Mouse (Mus musculus): ENCODE measurements at regions not wholly inside any gene's neighbourhood (a gene's known extent, or its start where the extent isn't known, plus 50 kb on each side); places are given as distances from the start of the nearest gene placed in this dataset.

DNA sequence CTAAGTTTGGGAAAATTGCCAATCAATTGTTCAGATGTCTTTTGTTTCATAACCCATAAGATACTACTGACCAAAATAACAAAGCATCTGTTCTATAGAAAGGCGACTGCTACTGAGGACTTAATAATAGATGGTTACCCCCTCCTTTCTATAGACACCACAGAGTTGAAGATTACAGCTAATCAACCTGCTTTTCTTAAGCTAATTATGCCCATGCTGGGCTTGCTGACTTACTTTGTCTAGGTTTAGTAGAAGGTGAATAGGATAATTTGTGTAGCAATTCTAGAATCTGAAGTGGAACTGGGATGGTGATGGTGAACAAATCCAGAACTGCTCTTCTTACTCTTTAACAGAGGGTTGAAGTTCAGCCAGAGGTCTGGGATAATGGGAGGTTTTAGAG, 53.8 kb upstream of the Tbx18 start:
- Histone ChIP-seq H3K9me3 (replicated peaks; ENCODE audit: control insufficient read depth, low read length, poor library complexity, severe bottlenecking) (no peaks in the 10 kb centered on the region), H3K27me3 (ENCODE audit: control insufficient read depth, insufficient read depth, low read depth, low read length) (no peaks in the 10 kb centered on the region), H3K9ac (ENCODE audit: low read depth, low read length) (no peak overlapping the region), H3K36me3 (ENCODE audit: control insufficient read depth, insufficient read depth, low read length) (no peaks in the 10 kb centered on the region), H3K4me1 (ENCODE audit: control insufficient read depth, insufficient read depth, low read length) (no peaks in the 10 kb centered on the region), H3K27ac (ENCODE audit: low read length) (no peak overlapping the region), H3K4me3 (ENCODE audit: low read depth, low read length) (no peak overlapping the region), H3K4me2 (ENCODE audit: low read length) (no peak overlapping the region)
- 47% methylated on average over 1 of the region's 1 CpGs for WGBS
- ATAC-seq = no peak

DNA sequence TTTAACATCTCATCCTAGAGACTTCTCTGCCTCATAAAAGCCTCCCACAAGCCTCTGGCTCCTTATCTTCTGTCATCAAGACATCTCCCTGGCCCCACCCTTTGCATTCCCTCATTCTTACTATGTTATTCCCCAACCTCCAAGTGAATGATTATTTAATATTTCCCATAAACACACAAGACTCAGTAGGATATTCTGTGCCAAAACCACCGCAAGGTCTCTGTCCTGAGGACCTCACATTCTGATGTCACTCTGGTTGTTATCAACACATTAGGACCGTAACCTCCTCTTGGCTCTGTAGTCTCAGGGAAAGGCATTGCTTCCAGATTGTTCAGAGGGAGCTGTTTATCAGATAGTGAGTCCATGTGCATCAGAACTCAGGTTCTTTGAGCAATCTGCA, 80.7 kb upstream of the Tbx18 start:
- ATAC-seq = no peak
- no peak overlapping the region for H3K4me3 ChIP-seq (ENCODE audit: low read depth, low read length)
- H3K9me3 ChIP-seq (replicated peaks; ENCODE audit: control insufficient read depth, low read length, poor library complexity, severe bottlenecking) = no peaks in the 10 kb centered on the region
- H3K36me3 ChIP-seq (ENCODE audit: control insufficient read depth, insufficient read depth, low read length) = no peaks in the 10 kb centered on the region
- H3K4me1 ChIP-seq (ENCODE audit: control insufficient read depth, insufficient read depth, low read length) = no peaks in the 10 kb centered on the region
- H3K27ac ChIP-seq (ENCODE audit: low read length) = no peak overlapping the region
- no peak overlapping the region for H3K9ac ChIP-seq (ENCODE audit: low read depth, low read length)
- no peak overlapping the region for H3K4me2 ChIP-seq (ENCODE audit: low read length)
- H3K27me3 ChIP-seq (ENCODE audit: control insufficient read depth, insufficient read depth, low read depth, low read length) = no peaks in the 10 kb centered on the region
- WGBS = 86% methylated on average over 2 of the region's 2 CpGs

DNA sequence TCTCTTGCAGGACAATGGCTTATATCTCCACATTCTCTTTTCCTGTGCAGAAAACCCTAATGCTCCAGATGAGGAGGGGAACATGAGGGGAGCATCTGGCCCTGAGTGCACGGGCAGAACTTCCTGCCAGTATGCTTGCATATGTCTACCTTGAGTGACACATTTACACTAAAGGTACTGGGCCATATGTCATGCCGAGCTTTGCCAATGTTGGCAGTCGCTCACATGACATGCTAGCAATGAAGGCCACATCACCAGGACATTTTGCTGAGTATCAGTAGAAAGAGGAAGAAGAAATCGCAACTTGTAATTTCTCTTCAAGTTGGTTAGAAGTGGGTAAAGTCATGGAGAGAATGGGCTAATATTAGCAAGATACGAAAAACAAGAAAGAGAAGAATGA, 91.2 kb upstream of the Tbx18 start:
- Histone ChIP-seq H3K36me3 (ENCODE audit: control insufficient read depth, insufficient read depth, low read length) (no peaks in the 10 kb centered on the region), H3K9me3 (replicated peaks; ENCODE audit: control insufficient read depth, low read length, poor library complexity, severe bottlenecking) (no peaks in the 10 kb centered on the region), H3K4me2 (ENCODE audit: low read length) (no peak overlapping the region), H3K4me3 (ENCODE audit: low read depth, low read length) (no peak overlapping the region), H3K4me1 (ENCODE audit: control insufficient read depth, insufficient read depth, low read length) (no peaks in the 10 kb centered on the region), H3K27ac (ENCODE audit: low read length) (no peak overlapping the region), H3K9ac (ENCODE audit: low read depth, low read length) (no peak overlapping the region), H3K27me3 (ENCODE audit: control insufficient read depth, insufficient read depth, low read depth, low read length) (no peaks in the 10 kb centered on the region)
- 86% methylated on average over 5 of the region's 5 CpGs for WGBS
- ATAC-seq = no peak

DNA sequence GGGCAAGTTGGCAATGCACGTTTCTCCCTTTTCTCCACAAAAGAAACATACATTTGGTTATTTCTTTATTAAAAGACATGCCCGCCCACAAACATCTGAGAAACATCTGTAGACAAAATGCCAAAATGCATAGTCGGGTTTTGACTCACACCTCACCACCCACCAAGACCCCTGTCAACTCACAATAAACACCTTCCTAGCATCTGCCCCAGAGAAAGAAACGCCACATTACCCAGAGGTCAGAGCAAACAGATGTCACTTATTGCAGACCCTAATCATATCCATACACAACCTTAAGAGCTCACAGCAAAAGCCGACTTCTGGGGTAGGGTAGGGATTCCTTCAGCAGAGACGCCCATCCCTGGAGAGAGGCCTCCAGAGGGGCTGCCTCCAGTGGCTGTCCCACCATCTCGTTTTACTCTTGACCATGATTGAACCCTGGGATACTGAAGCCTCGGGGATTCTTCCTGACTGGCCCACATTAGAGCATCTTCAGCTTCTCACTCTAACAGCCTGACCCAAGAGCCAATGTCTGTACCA, 93.7 kb upstream of the Tbx18 start:
- no peaks in the 10 kb centered on the region for H3K9me3 ChIP-seq (replicated peaks; ENCODE audit: control insufficient read depth, low read length, poor library complexity, severe bottlenecking)
- no peak overlapping the region for H3K27ac ChIP-seq (ENCODE audit: low read length)
- WGBS = 79% methylated on average over 8 of the region's 8 CpGs
- no peak overlapping the region for H3K4me3 ChIP-seq (ENCODE audit: low read depth, low read length)
- no peak for ATAC-seq
- H3K4me1 ChIP-seq (ENCODE audit: control insufficient read depth, insufficient read depth, low read length) = no peaks in the 10 kb centered on the region
- H3K36me3 ChIP-seq (ENCODE audit: control insufficient read depth, insufficient read depth, low read length) = no peaks in the 10 kb centered on the region
- H3K4me2 ChIP-seq (ENCODE audit: low read length) = no peak overlapping the region
- no peak overlapping the region for H3K9ac ChIP-seq (ENCODE audit: low read depth, low read length)
- H3K27me3 ChIP-seq (ENCODE audit: control insufficient read depth, insufficient read depth, low read depth, low read length) = no peaks in the 10 kb centered on the region

DNA sequence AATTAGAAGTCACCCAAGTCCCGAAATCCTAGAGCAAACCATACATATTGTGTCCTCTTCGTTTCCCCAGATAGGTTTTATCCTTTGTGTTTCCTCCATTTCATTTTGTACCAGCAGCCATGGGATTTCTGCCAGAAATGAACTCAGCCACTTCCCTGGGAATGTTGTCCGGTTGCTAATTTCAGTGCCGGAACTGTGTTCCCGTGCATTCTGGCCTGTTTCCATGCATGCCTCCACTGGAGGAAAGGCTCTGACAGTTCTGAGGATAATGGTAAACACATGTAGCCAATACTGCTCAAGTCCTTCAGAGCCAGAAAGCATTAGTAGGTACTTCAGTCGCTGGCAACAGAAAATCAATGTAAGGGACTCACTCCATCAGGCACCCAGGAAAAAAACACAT, 112.8 kb upstream of the Tbx18 start:
- Histone ChIP-seq H3K9me3 (replicated peaks; ENCODE audit: control insufficient read depth, low read length, poor library complexity, severe bottlenecking) (no peaks in the 10 kb centered on the region), H3K4me3 (ENCODE audit: low read depth, low read length) (no peak overlapping the region), H3K27me3 (ENCODE audit: control insufficient read depth, insufficient read depth, low read depth, low read length) (no peaks in the 10 kb centered on the region), H3K27ac (ENCODE audit: low read length) (no peak overlapping the region), H3K4me2 (ENCODE audit: low read length) (no peak overlapping the region), H3K36me3 (ENCODE audit: control insufficient read depth, insufficient read depth, low read length) (no peaks in the 10 kb centered on the region), H3K4me1 (ENCODE audit: control insufficient read depth, insufficient read depth, low read length) (no peaks in the 10 kb centered on the region; the same call in 1 of the 2 replicates), H3K9ac (ENCODE audit: low read depth, low read length) (no peak overlapping the region)
- ATAC-seq = no peak
- 64% methylated on average over 6 of the region's 6 CpGs for WGBS

DNA sequence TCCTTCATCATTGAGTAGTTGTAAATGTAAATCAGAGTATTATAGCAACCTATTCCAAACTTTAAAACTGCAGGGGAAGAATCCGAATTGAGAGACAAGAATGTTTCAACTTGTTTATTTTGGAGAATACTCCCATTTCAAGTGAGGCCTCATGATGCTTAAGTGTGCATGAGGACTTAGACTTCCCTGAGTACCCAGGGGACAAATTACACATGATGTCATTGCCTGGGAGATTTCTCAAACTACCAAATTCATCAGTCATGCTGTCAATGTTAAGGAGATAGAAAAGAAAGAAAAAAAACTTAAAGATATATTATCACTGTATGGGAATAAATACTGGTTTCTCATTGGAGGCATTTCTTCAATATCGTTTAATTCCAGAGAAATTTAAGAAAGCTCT, 113.4 kb upstream of the Tbx18 start:
- Histone ChIP-seq H3K9ac (ENCODE audit: low read depth, low read length) (no peak overlapping the region), H3K4me1 (ENCODE audit: control insufficient read depth, insufficient read depth, low read length) (no peaks in the 10 kb centered on the region; the same call in 1 of the 2 replicates), H3K27me3 (ENCODE audit: control insufficient read depth, insufficient read depth, low read depth, low read length) (no peaks in the 10 kb centered on the region), H3K27ac (ENCODE audit: low read length) (no peak overlapping the region), H3K4me3 (ENCODE audit: low read depth, low read length) (no peak overlapping the region), H3K9me3 (replicated peaks; ENCODE audit: control insufficient read depth, low read length, poor library complexity, severe bottlenecking) (no peaks in the 10 kb centered on the region), H3K4me2 (ENCODE audit: low read length) (no peak overlapping the region), H3K36me3 (ENCODE audit: control insufficient read depth, insufficient read depth, low read length) (no peaks in the 10 kb centered on the region)
- ATAC-seq = no peak
- 91% methylated on average over 2 of the region's 2 CpGs for WGBS

DNA sequence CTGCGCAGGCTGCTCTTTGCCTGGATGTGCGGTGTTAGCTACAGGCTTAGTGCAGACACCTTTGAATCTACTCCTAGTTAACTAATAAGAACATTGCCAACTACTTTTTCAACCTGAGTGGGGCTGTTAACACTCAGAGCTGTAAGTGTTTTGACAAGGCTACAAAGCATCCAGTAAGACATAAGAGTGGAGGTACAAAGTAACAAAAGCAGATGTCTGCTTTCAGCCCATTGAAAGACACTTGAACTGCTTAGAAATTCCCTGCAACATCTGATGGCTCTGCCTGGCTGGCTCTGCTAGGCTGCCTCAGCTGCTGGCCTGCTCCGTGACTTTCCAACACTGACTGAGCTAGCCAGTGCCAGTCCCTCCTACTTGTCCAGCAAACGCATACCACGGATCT, 117.8 kb upstream of the Tbx18 start:
- Histone ChIP-seq H3K4me3 (ENCODE audit: low read depth, low read length) (no peak overlapping the region), H3K4me1 (ENCODE audit: control insufficient read depth, insufficient read depth, low read length) (no peaks in the 10 kb centered on the region; the same call in 1 of the 2 replicates), H3K4me2 (ENCODE audit: low read length) (no peak overlapping the region), H3K27ac (ENCODE audit: low read length) (no peak overlapping the region), H3K9me3 (replicated peaks; ENCODE audit: control insufficient read depth, low read length, poor library complexity, severe bottlenecking) (no peaks in the 10 kb centered on the region), H3K36me3 (ENCODE audit: control insufficient read depth, insufficient read depth, low read length) (no peaks in the 10 kb centered on the region), H3K9ac (ENCODE audit: low read depth, low read length) (no peak overlapping the region), H3K27me3 (ENCODE audit: control insufficient read depth, insufficient read depth, low read depth, low read length) (no peaks in the 10 kb centered on the region)
- WGBS = 64% methylated on average over 5 of the region's 5 CpGs
- no peak for ATAC-seq

DNA sequence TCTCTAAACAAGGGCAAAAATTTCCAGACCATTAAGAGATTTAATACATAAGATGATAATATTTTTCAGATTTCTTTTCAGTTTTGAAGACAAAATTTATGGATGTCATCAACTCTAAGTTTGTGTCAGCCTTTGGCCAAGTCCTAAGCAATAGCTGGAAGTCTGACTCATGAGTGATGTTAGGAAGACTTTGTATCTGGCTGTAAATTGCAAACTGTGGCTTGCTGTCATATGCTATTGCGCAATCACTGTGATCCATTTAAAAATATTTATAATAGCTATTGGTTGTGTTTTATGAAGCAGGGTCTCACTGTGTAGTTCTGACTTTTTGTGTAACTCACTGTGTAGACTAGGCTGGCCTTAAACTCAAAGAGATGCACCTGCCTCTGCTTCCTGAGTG, 119.1 kb upstream of the Tbx18 start:
- no peak overlapping the region for H3K9ac ChIP-seq (ENCODE audit: low read depth, low read length)
- H3K36me3 ChIP-seq (ENCODE audit: control insufficient read depth, insufficient read depth, low read length) = no peaks in the 10 kb centered on the region
- no peaks in the 10 kb centered on the region for H3K27me3 ChIP-seq (ENCODE audit: control insufficient read depth, insufficient read depth, low read depth, low read length)
- H3K4me2 ChIP-seq (ENCODE audit: low read length) = no peak overlapping the region
- WGBS = 100% methylated on average over 1 of the region's 1 CpGs
- no peak overlapping the region for H3K27ac ChIP-seq (ENCODE audit: low read length)
- no peak for ATAC-seq
- no peak overlapping the region for H3K4me3 ChIP-seq (ENCODE audit: low read depth, low read length)
- H3K4me1 ChIP-seq (ENCODE audit: control insufficient read depth, insufficient read depth, low read length) = no peaks in the 10 kb centered on the region; the same call in 1 of the 2 replicates
- H3K9me3 ChIP-seq (replicated peaks; ENCODE audit: control insufficient read depth, low read length, poor library complexity, severe bottlenecking) = no peaks in the 10 kb centered on the region

DNA sequence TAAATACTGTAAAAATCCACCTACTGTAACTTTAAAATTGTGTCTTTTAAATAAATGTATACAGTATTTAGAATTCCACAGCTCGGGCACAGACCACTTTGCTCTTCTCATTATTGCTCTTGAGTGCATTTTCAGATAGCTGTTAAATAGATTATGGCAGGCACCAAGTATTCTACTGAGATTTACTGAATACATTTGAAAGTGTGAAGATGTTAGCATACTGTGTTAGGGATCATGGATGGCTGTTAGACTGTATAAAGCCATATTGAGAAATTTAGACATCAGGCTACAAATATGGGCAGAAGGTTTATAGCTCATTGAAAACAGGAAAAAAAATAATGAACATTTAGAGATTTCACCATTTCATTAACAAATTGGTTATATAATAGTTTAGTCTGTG, 130.5 kb upstream of the Tbx18 start:
- no peak overlapping the region for H3K4me3 ChIP-seq (ENCODE audit: low read depth, low read length)
- no peaks in the 10 kb centered on the region for H3K27me3 ChIP-seq (ENCODE audit: control insufficient read depth, insufficient read depth, low read depth, low read length)
- no peak overlapping the region for H3K27ac ChIP-seq (ENCODE audit: low read length)
- H3K36me3 ChIP-seq (ENCODE audit: control insufficient read depth, insufficient read depth, low read length) = no peaks in the 10 kb centered on the region
- WGBS = 50% methylated on average over 1 of the region's 1 CpGs
- no peaks in the 10 kb centered on the region for H3K4me1 ChIP-seq (ENCODE audit: control insufficient read depth, insufficient read depth, low read length)
- no peak overlapping the region for H3K9ac ChIP-seq (ENCODE audit: low read depth, low read length)
- ATAC-seq = no peak
- H3K4me2 ChIP-seq (ENCODE audit: low read length) = no peak overlapping the region
- H3K9me3 ChIP-seq (replicated peaks; ENCODE audit: control insufficient read depth, low read length, poor library complexity, severe bottlenecking) = no peaks in the 10 kb centered on the region

GRCm38 (mm10) chr9:87865236-87865635, 134.2 kb upstream of the Tbx18 start:
- Histone ChIP-seq H3K9me3 (replicated peaks; ENCODE audit: control insufficient read depth, low read length, poor library complexity, severe bottlenecking) (no peaks in the 10 kb centered on the region), H3K4me1 (ENCODE audit: control insufficient read depth, insufficient read depth, low read length) (no peaks in the 10 kb centered on the region), H3K9ac (ENCODE audit: low read depth, low read length) (no peak overlapping the region), H3K27ac (ENCODE audit: low read length) (no peak overlapping the region), H3K27me3 (ENCODE audit: control insufficient read depth, insufficient read depth, low read depth, low read length) (no peaks in the 10 kb centered on the region), H3K4me2 (ENCODE audit: low read length) (no peak overlapping the region), H3K4me3 (ENCODE audit: low read depth, low read length) (no peak overlapping the region), H3K36me3 (ENCODE audit: control insufficient read depth, insufficient read depth, low read length) (no peaks in the 10 kb centered on the region)
- no peak for ATAC-seq
- 85% methylated on average over 6 of the region's 6 CpGs for WGBS
